Mouse (Mus musculus): Measurements from ENCODE around the gene Olfr464.

Olfr464 gene

GRCm38 (mm10) chr11:87920966-87921365 is at the start of gene Olfr464:
Gene Olfr464, minus strand, starts transcription at chr11:87920967.
- DNase-seq (ENCODE audit: low spot score in 2 of 2) = no peak

GRCm38 (mm10) chr11:87968356-87969122 is 47.8 kb upstream of the Olfr464 start:
- no peak for DNase-seq (ENCODE audit: low spot score in 2 of 2)

- peak; percentile 80 to 92 for DNase-seq (ENCODE audit: low spot score in 2 of 2)
Observed at GRCm38 (mm10) chr11:87967692-87968289, 47.0 kb upstream of the Olfr464 start.

GRCm38 (mm10) chr11:87966214-87966613 is 45.4 kb upstream of the Olfr464 start:
- DNase-seq (ENCODE audit: low spot score in 2 of 2) = no peak

- DNase-seq (ENCODE audit: low spot score in 2 of 2) = no peak
Observed at GRCm38 (mm10) chr11:87965293-87965692, 44.5 kb upstream of the Olfr464 start.

- no peak for DNase-seq (ENCODE audit: low spot score in 2 of 2)
Observed at GRCm38 (mm10) chr11:87957066-87957465, 36.3 kb upstream of the Olfr464 start.

- DNase-seq (ENCODE audit: low spot score in 2 of 2) = no peak
Observed at GRCm38 (mm10) chr11:87955144-87955543, 34.4 kb upstream of the Olfr464 start.

- DNase-seq (ENCODE audit: low spot score in 2 of 2) = no peak
Observed at GRCm38 (mm10) chr11:87949990-87950389, 29.2 kb upstream of the Olfr464 start.

- no peak for DNase-seq (ENCODE audit: low spot score in 2 of 2)
Observed at GRCm38 (mm10) chr11:87935467-87935866, 14.7 kb upstream of the Olfr464 start.

- DNase-seq (ENCODE audit: low spot score in 2 of 2) = peak in 1 of 2 experiments; percentile 9
Observed at GRCm38 (mm10) chr11:87933731-87934130, 13.0 kb upstream of the Olfr464 start.

GRCm38 (mm10) chr11:87930348-87930747 is 9.6 kb upstream of the Olfr464 start:
- no peak for DNase-seq (ENCODE audit: low spot score in 2 of 2)

- DNase-seq (ENCODE audit: low spot score in 2 of 2) = no peak
Observed at GRCm38 (mm10) chr11:87920301-87920700, 466 bp downstream of the Olfr464 start.

GRCm38 (mm10) chr11:87916005-87916404 is 4.8 kb downstream of the Olfr464 start:
- DNase-seq (ENCODE audit: low spot score in 2 of 2) = no peak

GRCm38 (mm10) chr11:87904331-87904730 is 16.4 kb downstream of the Olfr464 start:
- DNase-seq (ENCODE audit: low spot score in 2 of 2) = no peak

- no peak for DNase-seq (ENCODE audit: low spot score in 2 of 2)
Observed at GRCm38 (mm10) chr11:87897287-87897686, 23.5 kb downstream of the Olfr464 start, which contains the start of gene Olfr463. Gene Olfr463, minus strand, starts transcription at chr11:87897387.

- DNase-seq (ENCODE audit: low spot score in 2 of 2) = no peak
Observed at GRCm38 (mm10) chr11:87892168-87892567, 28.6 kb downstream of the Olfr464 start, which contains the start of gene Olfr462. Gene Olfr462, minus strand, starts transcription at chr11:87892268.

- DNase-seq (ENCODE audit: low spot score in 2 of 2) = no peak
Observed at GRCm38 (mm10) chr11:87884856-87885255, 35.9 kb downstream of the Olfr464 start.

- DNase-seq (ENCODE audit: low spot score in 2 of 2) = no peak
Observed at GRCm38 (mm10) chr11:87883493-87883892, 37.3 kb downstream of the Olfr464 start.

GRCm38 (mm10) chr11:87881714-87882113 is 39.1 kb downstream of the Olfr464 start:
- no peak for DNase-seq (ENCODE audit: low spot score in 2 of 2)

GRCm38 (mm10) chr11:87879826-87880225 is 40.9 kb downstream of the Olfr464 start:
- DNase-seq (ENCODE audit: low spot score in 2 of 2) = no peak

- no peak for DNase-seq (ENCODE audit: low spot score in 2 of 2)
Observed at GRCm38 (mm10) chr11:87875436-87875835, 45.3 kb downstream of the Olfr464 start, which contains the start of gene Epx. Gene Epx, minus strand, starts transcription at chr11:87875536.

- DNase-seq (ENCODE audit: low spot score in 2 of 2) = no peak
Observed at GRCm38 (mm10) chr11:87871766-87872165, 49.0 kb downstream of the Olfr464 start.

GRCm38 (mm10) chr11:87870096-87870495 is 50.7 kb downstream of the Olfr464 start:
- DNase-seq (ENCODE audit: low spot score in 2 of 2) = no peak

All from cerebellum, postnatal 4 days (tissue).